Mouse (Mus musculus): ENCODE results near the gene Gm2035. TPM values are rescaled to one million over a fixed set of nuclear protein-coding genes. Genes with fewer than 3 reads are reported as not detected.
"Not testable (repeated sequence)": the region's sequence is repeated elsewhere in the genome, so short reads cannot be mapped to it uniquely, and the experiment has no call there.

The Gm2035 gene
- total RNA-seq (2014; fragmentation: Nextera tagmentation), result not detected in 2 replicates
- not detected in 2 replicates for total RNA-seq (2017)

DNA sequence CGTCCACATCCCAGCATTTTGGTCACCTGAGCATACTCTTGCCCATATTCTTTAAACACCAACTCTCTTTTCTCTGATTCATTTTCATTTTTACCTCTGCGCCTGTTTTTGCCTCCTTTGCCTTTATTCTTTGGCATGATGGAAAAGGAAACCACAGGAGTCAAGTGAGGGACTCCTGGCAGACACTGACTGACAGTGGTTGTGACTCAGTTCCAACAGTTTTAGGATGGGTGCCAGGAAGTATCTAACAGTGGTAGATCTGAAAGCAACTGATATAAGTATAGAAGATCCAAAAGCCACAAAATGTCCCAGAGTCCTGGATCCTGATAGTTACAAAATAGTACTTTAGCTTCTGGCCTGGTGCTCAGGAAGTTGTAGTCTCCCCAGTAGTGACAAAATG lies at the start of gene Gm2035:
Gm2035 (minus strand) TSS at position 137 of the 400 bp plus-strand sequence.
- ATAC-seq (replicated peaks; ENCODE audit: poor library complexity, severe bottlenecking), result not testable (repeated sequence)

GRCm38 (mm10) chr12:87953780-87954179 lies 34.1 kb upstream of the Gm2035 start, which contains the start of gene Gm2042:
Gene Gm2042, plus strand, starts transcription at chr12:87954080.
- ATAC-seq (replicated peaks; ENCODE audit: poor library complexity, severe bottlenecking), result not testable (repeated sequence)

GRCm38 (mm10) chr12:87895070-87895469 lies 24.6 kb downstream of the Gm2035 start, which contains the start of gene Gm2022:
Gene Gm2022, plus strand, starts transcription at chr12:87895370.
- not testable (repeated sequence) for ATAC-seq (replicated peaks; ENCODE audit: poor library complexity, severe bottlenecking)

DNA sequence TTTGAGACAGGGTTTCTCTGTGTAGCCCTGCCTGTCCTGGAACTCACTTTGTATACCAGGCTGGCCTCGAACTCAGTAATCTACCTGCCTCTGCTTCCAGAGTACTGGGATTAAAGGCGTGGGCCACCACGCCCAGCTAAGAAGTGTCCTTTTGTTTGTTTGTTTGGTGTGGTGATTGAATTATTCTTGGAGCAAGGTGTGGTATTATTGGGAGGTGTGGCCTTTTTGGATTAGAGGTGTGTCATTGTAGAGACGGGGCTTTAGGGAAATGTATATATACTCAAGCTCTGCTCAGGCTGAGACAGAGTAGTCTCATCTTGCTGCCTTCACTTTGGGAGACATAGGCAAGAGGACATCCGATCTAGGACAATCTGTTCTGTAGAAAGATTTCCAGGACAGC lies 45.9 kb downstream of the Gm2035 start, which contains the start of gene Gm2016:
Gm2016 (plus strand) TSS at position 301 of the 400 bp plus-strand sequence.
- ATAC-seq (replicated peaks; ENCODE audit: poor library complexity, severe bottlenecking), result not testable (repeated sequence)

Other genes with a start within 250 kb of the Gm2035 start
- not detected in 2 replicates for gene Gm21319, start 144.1 kb downstream of the Gm2035 start, total RNA-seq (2014; fragmentation: Nextera tagmentation)
- not detected in 2 replicates for gene Gm21319, start 144.1 kb downstream of the Gm2035 start, total RNA-seq (2017)
- gene Gm21936, start 124.3 kb downstream of the Gm2035 start, total RNA-seq (2014; fragmentation: Nextera tagmentation), result not detected in 2 replicates
- gene Gm21936, start 124.3 kb downstream of the Gm2035 start, total RNA-seq (2017), result not detected in 2 replicates
- gene BB287469, start 103.3 kb downstream of the Gm2035 start, total RNA-seq (2014; fragmentation: Nextera tagmentation), result not detected in 2 replicates
- not detected in 2 replicates for gene BB287469, start 103.3 kb downstream of the Gm2035 start, total RNA-seq (2017)
- gene Gm2001, start 77.5 kb downstream of the Gm2035 start, total RNA-seq (2014; fragmentation: Nextera tagmentation), result not detected in 2 replicates
- not detected in 2 replicates for gene Gm2001, start 77.5 kb downstream of the Gm2035 start, total RNA-seq (2017)
- gene Gm2016, start 45.8 kb downstream of the Gm2035 start, total RNA-seq (2014; fragmentation: Nextera tagmentation), result not detected in 2 replicates
- not detected in 2 replicates for gene Gm2016, start 45.8 kb downstream of the Gm2035 start, total RNA-seq (2017)
- not detected in 2 replicates for gene Gm2022, start 24.5 kb downstream of the Gm2035 start, total RNA-seq (2014; fragmentation: Nextera tagmentation)
- not detected in 2 replicates for gene Gm2022, start 24.5 kb downstream of the Gm2035 start, total RNA-seq (2017)
- gene Gm2042, start 34.2 kb upstream of the Gm2035 start, total RNA-seq (2014; fragmentation: Nextera tagmentation), result not detected in 2 replicates
- gene Gm2042, start 34.2 kb upstream of the Gm2035 start, total RNA-seq (2017), result not detected in 2 replicates
- gene Gm2075, start 92.0 kb upstream of the Gm2035 start, total RNA-seq (2014; fragmentation: Nextera tagmentation), result not detected in 2 replicates
- gene Gm2075, start 92.0 kb upstream of the Gm2035 start, total RNA-seq (2017), result not detected in 2 replicates
- not detected in 2 replicates for gene Gm6803, start 98.9 kb upstream of the Gm2035 start, total RNA-seq (2014; fragmentation: Nextera tagmentation)
- gene Gm6803, start 98.9 kb upstream of the Gm2035 start, total RNA-seq (2017), result not detected in 2 replicates
- not detected in 2 replicates for gene Gm2056, start 107.1 kb upstream of the Gm2035 start, total RNA-seq (2014; fragmentation: Nextera tagmentation)
- gene Gm2056, start 107.1 kb upstream of the Gm2035 start, total RNA-seq (2017), result not detected in 2 replicates
- gene Gm16368, start 163.8 kb upstream of the Gm2035 start, total RNA-seq (2014; fragmentation: Nextera tagmentation), result not detected in 2 replicates
- gene Gm16368, start 163.8 kb upstream of the Gm2035 start, total RNA-seq (2017), result not detected in 2 replicates

All from granulocyte monocyte progenitor cell, adult 5-6 weeks (primary cell).